Mouse (Mus musculus) bone marrow macrophage, adult 2 months (primary cell): ENCODE results near the gene B3gnt8.

ENCODE experiments used
- CTCF ChIP-seq: IDR thresholded peaks from 2 replicates; pipeline ENCODE4 v1.5.1; 2012; ENCODE audit warnings: low read depth, mild to moderate bottlenecking, low read length, moderate library complexity
- POLR2A ChIP-seq: IDR thresholded peaks from 2 replicates; pipeline ENCODE4 v1.6.1; 2012; ENCODE audit warnings: mild to moderate bottlenecking, low read depth, low read length, borderline replicate concordance

DNA sequence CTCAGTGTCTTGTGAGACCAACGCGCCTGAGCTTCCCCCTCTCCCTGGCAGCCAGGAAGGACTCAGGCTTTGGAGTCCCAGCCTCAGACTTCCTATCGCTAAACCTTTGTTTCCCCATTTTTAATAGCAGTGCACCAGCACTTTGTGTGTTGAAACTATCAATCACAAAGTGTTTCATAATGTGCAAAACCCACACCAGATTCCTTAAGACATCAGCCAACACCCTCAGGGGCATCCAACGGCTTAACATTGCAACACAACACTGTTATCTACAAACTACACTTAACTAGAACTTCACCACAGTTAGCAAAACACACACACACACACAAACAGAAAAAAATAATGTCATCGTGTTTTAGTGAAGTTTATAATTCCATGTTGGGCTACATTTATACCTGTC is 23.4 kb downstream of the B3gnt8 start:
- TF ChIP-seq POLR2A (no peak), CTCF (no peak)
